Mouse (Mus musculus) gastrocnemius, adult 8-10 months (tissue): ENCODE results near the gene Il27. TPM values are rescaled to one million over a fixed set of nuclear protein-coding genes. Genes with fewer than 3 reads are reported as not detected.

Source experiments
- DNase-seq, 2 experiments: peaks; one replicate each; pipeline ENCODE4 v3.0.0; 2022; ENCODE audit warnings: low spot score in 2 of 2
- total RNA-seq, 4 experiments: library from RNA; stranded (reverse); gene quantifications; 2 replicates each; pipeline ENCODE4 v1.2.4; 2022

Gene Il27
- total RNA-seq, 4 experiments from 2014 or later: not detected

GRCm38 (mm10) chr7:126607064-126607463 lies 12.3 kb upstream of the Il27 start:
- peak; percentile 71 to 72 for DNase-seq

- no peak for DNase-seq
Measured at GRCm38 (mm10) chr7:126606611-126607010, 11.9 kb upstream of the Il27 start.

GRCm38 (mm10) chr7:126602650-126603049 lies 7.9 kb upstream of the Il27 start:
- DNase-seq: no peak

- no peak for DNase-seq
Measured at GRCm38 (mm10) chr7:126601896-126602295, 7.2 kb upstream of the Il27 start.

DNA sequence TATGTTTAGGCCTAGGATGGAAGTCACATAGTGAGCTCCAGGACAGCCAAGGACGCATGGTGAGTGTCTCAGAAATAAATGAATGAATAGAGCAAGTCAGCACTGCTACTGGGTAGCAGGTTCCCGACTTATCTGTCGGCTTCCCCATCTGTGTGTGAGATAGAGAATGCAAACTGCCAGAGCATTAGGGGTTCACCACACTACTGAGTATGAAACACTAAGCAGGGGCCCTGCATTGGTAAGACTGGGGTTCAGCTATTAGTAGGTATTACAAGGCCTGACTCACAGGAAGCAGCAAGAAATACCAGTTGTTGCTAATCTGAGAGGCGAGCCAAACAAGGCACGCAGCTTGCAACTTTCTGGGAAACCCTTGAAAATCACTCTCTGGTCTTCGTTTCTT lies 4.2 kb upstream of the Il27 start:
- DNase-seq: no peak

- no peak for DNase-seq
Measured at GRCm38 (mm10) chr7:126596414-126596813, 1.7 kb upstream of the Il27 start.

- DNase-seq: no peak
Measured at GRCm38 (mm10) chr7:126595890-126596289, 1.1 kb upstream of the Il27 start.

- peak in 1 of 2 experiments; percentile 31 for DNase-seq
Measured at GRCm38 (mm10) chr7:126587779-126588178, 7.0 kb downstream of the Il27 start.

GRCm38 (mm10) chr7:126586839-126587238 lies 7.9 kb downstream of the Il27 start:
- peak; percentile 31 to 37 for DNase-seq

DNA sequence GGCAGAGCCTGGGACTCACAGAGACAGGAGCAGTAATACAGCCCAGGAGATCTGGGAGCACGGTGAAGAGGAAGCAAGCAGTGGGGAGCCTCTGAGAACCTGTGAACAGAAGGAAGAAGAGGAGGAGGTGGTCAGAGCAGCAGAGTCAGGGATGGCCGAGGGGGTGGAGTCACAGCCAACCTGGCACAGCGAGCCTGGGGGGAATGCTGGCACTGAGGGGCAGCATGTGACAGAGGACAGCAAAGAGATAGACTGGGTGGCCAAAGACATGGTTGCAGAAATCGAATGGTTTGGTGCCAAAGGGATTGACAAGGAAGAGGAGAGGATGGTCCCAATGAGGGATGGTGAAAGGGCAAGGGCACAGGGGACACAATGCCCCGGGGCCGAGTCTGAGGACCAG lies 9.0 kb downstream of the Il27 start, which contains the start of gene Cln3:
TSS of gene Cln3 (minus strand) at position 101 of the 400 bp plus-strand sequence.
- DNase-seq: no peak

DNA sequence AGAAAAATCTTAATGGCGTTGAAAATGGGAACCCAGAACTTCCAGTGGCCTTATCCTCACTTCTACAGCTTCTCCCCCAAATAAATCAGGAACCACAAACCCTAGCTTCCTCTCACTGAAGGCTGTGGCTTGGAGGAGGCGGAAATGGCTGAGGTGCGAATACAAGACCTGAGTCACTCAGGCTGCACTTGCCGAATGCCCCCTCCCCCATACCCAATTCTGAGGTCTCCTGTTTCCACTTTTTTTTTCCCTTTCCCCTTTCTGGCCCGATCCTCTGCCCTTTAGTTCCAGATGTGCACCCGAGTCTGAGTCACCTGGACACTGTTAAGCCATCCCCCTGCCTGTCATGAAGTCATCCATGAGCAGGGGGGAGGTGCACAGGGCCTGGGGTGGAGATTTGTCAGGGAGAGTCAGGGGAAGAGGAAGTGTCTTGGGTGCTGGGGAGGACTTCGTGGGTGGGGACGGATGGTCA lies 10.2 kb downstream of the Il27 start, which contains the start of gene Apobr:
TSS of gene Apobr (plus strand) at position 437 of the 472 bp plus-strand sequence.
- DNase-seq: no peak

DNA sequence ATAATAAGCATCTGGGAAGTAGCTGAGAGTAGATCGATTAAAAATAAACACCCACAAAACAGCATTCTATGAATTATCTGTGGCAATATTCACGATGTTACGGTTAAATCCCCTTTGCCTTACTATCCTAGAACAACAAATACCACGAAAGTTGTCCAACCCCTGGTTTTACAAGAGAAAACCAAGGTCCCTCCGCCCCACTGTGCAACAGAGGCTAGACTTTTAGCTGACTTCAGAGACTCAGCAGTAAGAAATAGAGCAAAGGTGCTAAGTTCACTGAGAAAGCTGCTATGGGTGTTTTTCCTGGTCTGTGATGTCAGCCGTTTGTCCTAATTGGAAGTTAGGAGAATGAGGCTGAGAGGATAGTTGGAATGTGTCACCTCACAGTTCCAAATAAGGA lies 11.0 kb downstream of the Il27 start:
- DNase-seq: no peak

DNA sequence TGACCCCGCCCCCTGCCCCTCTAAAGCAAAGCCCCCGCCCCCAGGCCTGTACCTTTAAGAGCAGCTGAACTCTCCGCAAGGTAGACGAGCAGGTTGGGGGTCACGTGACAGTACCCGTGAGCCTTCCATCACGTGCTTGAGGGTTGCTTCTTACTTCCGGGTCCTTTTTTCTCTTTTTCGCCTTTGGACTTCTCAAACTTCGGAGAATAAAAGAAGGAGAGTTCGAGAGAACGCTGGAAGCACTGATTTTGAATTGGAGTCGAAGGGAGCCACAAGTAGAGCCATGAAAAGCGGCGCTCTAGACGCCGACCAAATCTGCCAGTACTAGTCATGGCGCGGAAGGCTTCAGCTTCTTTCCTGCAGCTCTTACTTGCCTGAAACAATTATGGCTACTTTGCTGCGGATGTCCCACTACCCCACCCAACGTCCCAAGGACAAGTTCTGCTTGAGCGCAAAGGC lies 11.5 kb downstream of the Il27 start:
- DNase-seq: peak; percentile 79 to 85

DNA sequence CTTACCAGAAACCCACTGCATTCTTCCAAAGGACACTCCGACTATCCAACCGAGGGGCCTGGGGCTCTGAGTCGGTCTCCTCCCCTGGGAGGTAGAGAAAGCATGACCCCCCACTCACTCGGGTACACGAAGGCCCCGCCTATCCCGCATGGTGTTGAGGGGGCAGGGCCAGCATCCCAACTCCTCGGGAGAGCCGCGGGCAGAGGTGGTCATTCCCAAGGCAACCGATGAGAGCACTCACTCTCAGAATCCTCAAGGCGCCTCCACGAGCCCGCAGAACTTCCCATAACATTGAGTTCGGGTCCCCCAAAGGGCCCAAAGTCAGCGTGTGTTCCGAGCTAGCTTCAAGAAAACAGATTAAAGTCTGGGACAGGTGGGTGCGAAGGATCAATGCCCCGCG lies 12.0 kb downstream of the Il27 start:
- no peak for DNase-seq

GRCm38 (mm10) chr7:126581661-126582060 lies 13.1 kb downstream of the Il27 start:
- no peak for DNase-seq

DNA sequence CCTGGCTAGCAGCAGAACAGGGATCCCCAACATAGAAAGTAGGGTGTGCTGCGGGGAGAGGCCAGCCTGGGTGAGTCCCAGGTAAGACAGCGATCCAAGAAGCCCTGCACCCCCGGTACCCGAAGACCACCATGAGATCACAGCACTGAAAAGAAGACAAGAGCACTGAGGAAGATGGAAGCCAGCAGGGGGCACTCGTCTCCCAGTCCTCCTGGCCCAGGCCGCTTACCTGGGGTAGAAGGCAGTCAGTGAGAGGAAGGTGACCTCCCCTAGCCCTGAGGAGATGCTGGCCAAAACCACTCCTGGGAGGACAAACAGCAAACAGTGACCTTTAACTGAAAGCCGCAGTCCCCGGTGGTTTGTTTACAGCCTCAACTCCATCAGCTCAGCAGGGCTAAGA lies 15.6 kb downstream of the Il27 start:
- no peak for DNase-seq

DNA sequence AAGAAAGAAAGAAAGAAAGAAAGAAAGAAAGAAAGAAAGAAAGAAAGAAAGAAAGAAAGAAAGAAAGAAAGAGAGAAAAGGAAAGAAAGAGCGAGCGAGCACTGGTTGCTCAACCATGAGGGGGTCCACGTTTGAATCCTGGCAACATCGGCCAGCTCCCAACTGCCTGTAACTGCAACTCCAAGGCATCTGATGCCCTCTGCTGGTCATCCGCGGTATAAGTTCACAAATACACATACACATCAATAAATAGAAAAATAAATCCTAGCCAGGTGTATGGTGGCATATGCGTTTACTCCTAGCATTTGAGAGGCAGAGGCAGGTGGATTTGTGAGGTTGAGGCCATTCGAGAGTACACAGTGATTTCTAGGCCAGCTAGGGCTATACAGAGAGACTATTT lies 17.8 kb downstream of the Il27 start:
- DNase-seq: no peak

DNA sequence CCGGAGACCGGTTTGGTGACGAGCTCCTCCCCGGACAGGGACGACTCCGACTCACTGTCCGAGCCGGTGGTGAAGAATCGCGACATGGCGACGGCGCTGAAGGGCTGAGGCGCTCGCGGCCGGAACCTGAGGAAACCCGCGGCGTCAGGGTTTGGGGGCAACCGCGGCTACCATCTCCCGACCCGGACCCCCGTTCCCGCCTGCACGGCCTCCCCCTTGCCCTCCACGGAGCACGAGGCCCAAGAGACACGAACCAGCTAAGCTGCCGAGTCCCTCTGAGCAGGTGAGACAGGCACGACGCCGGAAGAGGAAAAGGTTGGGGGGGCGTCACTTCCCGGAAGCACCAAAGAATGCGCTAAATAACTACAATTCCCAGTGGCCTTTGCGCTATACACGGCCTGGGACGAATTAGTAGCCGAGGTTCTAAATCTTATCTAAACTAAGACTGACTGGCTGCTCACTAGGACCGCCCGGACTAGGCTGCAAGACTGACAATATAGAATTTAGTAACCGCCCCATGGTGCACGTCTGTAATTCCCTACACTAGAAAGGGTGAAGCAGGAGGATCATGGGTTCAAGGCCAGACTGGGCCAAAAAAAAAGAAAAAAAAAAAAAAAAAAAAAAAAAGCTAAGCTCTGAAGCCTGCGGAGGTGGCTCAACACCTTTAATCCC lies 28.5 kb downstream of the Il27 start, which contains the start of gene Eif3c:
TSS of gene Eif3c (minus strand) at position 318 of the 672 bp plus-strand sequence.
- peak; percentile 64 to 71 for DNase-seq

GRCm38 (mm10) chr7:126565693-126566092 lies 29.0 kb downstream of the Il27 start:
- DNase-seq: no peak

DNA sequence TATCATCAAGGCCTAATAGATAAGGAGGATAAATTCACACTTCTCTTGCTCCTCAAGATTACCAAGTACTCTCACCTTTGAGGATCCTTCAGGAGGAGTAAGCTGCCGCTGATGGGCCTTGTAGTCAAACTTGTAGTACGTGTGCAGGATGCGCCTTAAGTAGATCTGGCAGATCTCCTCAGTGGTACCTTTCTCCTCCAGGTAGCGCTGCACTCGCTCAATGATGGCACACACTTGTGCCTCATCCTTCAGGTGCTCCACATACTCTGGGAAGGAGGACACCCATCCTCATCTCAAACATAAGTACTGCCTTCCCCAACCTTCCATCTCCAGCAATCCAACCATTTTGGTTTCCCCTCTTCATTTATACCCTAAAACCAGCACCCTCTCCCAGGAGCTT lies 38.1 kb downstream of the Il27 start:
- DNase-seq: no peak

DNA sequence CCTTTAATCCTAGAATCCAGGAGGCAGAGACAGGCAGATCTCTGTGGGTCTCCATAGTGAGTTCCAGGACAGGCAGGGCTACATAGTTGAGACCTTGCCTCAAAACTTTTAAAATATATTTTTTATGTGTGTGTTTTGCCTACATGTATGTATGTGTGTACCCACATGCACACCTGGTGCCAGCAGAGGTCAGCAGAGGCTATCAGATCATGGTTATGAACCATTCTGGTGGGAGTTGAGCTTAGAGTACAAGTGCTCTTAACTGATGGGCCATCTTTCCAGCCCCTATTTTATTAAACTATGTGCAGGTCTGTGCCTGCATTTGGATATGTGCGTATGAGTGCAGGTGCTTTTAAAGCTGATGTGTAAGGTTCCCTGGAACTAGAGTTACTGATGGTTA lies 39.9 kb downstream of the Il27 start:
- no peak for DNase-seq

- DNase-seq: no peak
Measured at GRCm38 (mm10) chr7:126545631-126546030, 49.1 kb downstream of the Il27 start.

- DNase-seq: no peak
Measured at GRCm38 (mm10) chr7:126541661-126542060, 53.1 kb downstream of the Il27 start.
